20 mouse cellular contexts compared by ENCODE assay signal in the genomic region with DNA sequence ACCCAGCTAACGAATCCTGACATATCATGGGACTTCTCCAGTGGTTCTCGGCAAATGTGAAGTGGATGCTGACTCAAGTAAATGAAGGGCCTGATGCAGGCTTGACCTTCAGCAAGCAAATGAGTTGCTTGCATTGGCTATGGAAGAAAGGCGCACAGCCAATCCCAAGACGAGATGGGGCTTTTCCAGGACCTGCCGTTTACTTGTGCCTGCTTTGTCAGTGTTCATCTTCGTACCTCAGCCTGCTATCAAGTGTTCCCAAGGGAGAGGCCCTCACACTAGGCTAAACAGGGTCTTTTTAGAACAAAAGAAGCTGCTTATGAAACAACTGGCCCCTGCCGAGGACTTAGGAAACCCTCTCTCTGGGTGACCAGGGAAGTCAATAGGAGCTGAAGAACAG.
"Had no signal": no experiment of that assay in that cellular context is flagged by ENCODE, and none has a peak within 500 bp of the region (broad histone marks: within the 10 kb centered on the region; RNA-seq: fewer than 3 reads in every experiment).

No protein-coding gene starts in this region.

- H3K4me3 ChIP-seq: lung, embryonic 15.5 days; megakaryocyte, embryonic 14.5 days; midbrain, embryonic 13.5 days; midbrain, embryonic 15.5 days; neural tube, embryonic 12.5 days had no signal

- H3K4me1 ChIP-seq: midbrain, embryonic 15.5 days; neural tube, embryonic 12.5 days had no signal

- H3K9ac ChIP-seq: liver, postnatal 0 days; lung, embryonic 15.5 days; midbrain, embryonic 13.5 days; midbrain, embryonic 15.5 days; neural tube, embryonic 12.5 days had no signal

- H3K36me3 ChIP-seq: lung, embryonic 15.5 days; midbrain, embryonic 13.5 days; midbrain, embryonic 15.5 days; neural tube, embryonic 12.5 days had no signal

- DNase-seq: liver, postnatal 0 days; lung, adult 2 months; lung, postnatal 14 days; lung, postnatal 36 days; retina, postnatal 1 day; right cerebral cortex, adult 18-20 months; right cerebral cortex, postnatal 25 days; right cerebral cortex, postnatal 4 days; spleen, adult 18-20 months; thymus, adult 18-20 months; thymus, postnatal 25 days; thymus, postnatal 4 days had no signal

- H3K4me2 ChIP-seq: lung, embryonic 15.5 days; midbrain, embryonic 11.5 days; midbrain, embryonic 13.5 days; midbrain, embryonic 15.5 days; neural tube, embryonic 12.5 days had no signal

- H3K27ac ChIP-seq: lung, embryonic 15.5 days; macrophage; midbrain, embryonic 13.5 days; midbrain, embryonic 15.5 days; neural tube, embryonic 12.5 days had no signal

- ATAC-seq: liver, postnatal 0 days; lung, postnatal 0 days; midbrain, embryonic 13.5 days; midbrain, embryonic 15.5 days had no signal

- H3K27me3 ChIP-seq: lung, embryonic 15.5 days; megakaryocyte, embryonic 14.5 days; midbrain, embryonic 13.5 days; midbrain, embryonic 15.5 days; neural tube, embryonic 12.5 days had no signal

- H3K9me3 ChIP-seq: lung, embryonic 15.5 days; megakaryocyte, embryonic 14.5 days; midbrain, embryonic 13.5 days; midbrain, embryonic 15.5 days; neural tube, embryonic 12.5 days had no signal
